Mouse (Mus musculus): ENCODE data around the gene Retreg3. TPM values are rescaled to one million over a fixed set of nuclear protein-coding genes. Genes with fewer than 3 reads are reported as not detected.

Gene Retreg3
- polyA plus RNA-seq, 1 experiment, result 87.3 TPM

DNA sequence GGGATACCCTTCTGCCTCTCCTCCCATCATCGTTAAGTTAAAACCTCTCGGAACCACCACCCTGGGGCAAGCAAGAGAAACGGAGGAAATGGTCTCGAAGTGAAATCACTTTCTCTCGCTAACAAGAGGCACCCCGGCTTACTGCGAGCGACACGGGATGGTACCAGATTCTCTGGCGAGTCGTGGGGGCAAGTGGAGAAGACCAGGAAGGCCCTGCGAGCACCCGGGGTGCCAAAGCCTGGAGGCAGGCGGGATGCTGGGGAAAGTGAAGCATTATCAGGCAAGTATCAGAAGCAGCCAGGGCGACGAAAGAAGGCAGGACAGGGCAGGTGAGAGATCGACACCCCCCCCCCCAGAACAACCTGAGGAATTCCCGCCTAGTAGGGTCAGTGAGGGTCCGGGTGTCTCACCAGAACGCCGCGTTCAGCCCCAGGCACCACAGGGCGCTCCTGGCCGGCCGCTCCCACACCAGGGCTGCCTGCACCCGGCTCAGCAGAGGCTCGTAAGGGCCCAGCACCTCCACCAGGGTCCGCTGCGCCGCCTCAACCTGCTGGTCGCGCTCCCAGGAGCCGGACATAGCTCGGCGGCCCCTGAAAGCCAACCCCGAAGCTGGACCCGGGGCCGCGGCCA, 447 bp downstream of the Retreg3 start:
- H3K4me1 ChIP-seq (ENCODE audit: control insufficient read depth, insufficient read depth, low read length), result peaks cover 7% of the 10 kb centered on the region; the same call in 1 of the 2 replicates

DNA sequence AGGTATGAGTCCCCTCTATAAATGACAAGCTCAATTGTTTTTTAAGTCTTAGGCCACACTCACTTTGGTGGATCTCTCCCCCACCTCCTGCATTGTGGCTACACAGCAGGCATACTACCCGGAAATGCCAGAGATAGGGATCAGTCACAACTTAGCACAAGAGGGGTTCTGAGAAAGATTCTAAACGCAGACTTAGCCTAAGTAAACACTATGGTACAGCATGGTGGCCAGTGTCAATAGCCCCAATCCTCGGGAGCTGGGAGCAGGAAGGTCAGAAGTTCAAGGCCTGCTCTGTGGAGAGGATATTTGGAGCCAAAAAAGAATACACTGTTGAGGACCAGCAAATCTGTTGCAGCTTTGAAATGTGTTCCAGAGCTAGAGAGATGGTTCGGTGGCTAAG, 1.6 kb downstream of the Retreg3 start:
- Histone ChIP-seq H3K4me3 (replicated peaks; ENCODE audit: insufficient read depth, low read depth, low read length) (peak overlapping the region; percentile 46), H3K27me3 (ENCODE audit: control insufficient read depth, insufficient read depth, low read length) (no peaks in the 10 kb centered on the region), H3K4me1 (ENCODE audit: control insufficient read depth, insufficient read depth, low read length) (peaks cover 7% of the 10 kb centered on the region; the same call in 1 of the 2 replicates), H3K27ac (ENCODE audit: insufficient read depth, low read length) (no peak overlapping the region)
- no peak for TF ChIP-seq POLR2A (IDR thresholded peaks at IDR 0.05; ENCODE audit: borderline replicate concordance, insufficient read depth, low read length)
- TF ChIP-seq CTCF (IDR thresholded peaks at IDR 0.05; ENCODE audit: borderline replicate concordance, insufficient read depth, low read depth, low read length), result no peak
- WGBS, result 25% methylated on average over 4 of the region's 4 CpGs
- DNase-seq, result no peak

More for the DNA sequence above, 447 bp downstream of the Retreg3 start:
- WGBS, result under 1% methylated on average over 39 of the region's 39 CpGs
- Histone ChIP-seq H3K27ac (ENCODE audit: insufficient read depth, low read length) (peak overlapping the region; percentile 75), H3K4me3 (replicated peaks; ENCODE audit: insufficient read depth, low read depth, low read length) (peak overlapping the region; percentile 92), H3K27me3 (ENCODE audit: control insufficient read depth, insufficient read depth, low read length) (no peaks in the 10 kb centered on the region)
- DNase-seq, result no peak
- TF ChIP-seq CTCF (IDR thresholded peaks at IDR 0.05; ENCODE audit: borderline replicate concordance, insufficient read depth, low read depth, low read length) (no peak), POLR2A (IDR thresholded peaks at IDR 0.05; ENCODE audit: borderline replicate concordance, insufficient read depth, low read length) (no peak)

DNA sequence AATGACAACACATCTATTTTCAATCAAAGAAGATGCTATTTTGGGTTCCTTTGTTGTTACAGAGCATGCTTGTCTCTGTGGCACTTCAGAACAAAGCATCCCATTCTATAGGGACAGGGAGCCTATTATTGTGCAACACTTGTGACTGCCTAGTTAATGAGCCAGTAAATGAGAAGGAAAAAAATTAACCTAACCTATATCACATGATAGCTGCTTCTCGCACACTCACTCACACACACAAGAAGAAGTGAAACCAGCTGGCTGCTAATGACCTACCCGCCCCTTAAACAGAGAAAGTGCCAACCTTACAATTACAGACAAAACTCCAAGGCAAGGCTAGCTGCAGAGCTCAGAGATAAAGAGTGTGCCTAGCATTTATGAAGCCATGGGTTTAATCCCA, 4.1 kb downstream of the Retreg3 start:
- Histone ChIP-seq H3K4me1 (ENCODE audit: control insufficient read depth, insufficient read depth, low read length) (peaks cover 4% of the 10 kb centered on the region; the same call in 1 of the 2 replicates), H3K27ac (ENCODE audit: insufficient read depth, low read length) (peak overlapping the region; percentile 35; the same call in 1 of the 2 replicates), H3K27me3 (ENCODE audit: control insufficient read depth, insufficient read depth, low read length) (no peaks in the 10 kb centered on the region), H3K4me3 (replicated peaks; ENCODE audit: insufficient read depth, low read depth, low read length) (no peak overlapping the region)
- WGBS, result 46% methylated on average over 2 of the region's 2 CpGs
- DNase-seq, result no peak
- no peak for TF ChIP-seq POLR2A (IDR thresholded peaks at IDR 0.05; ENCODE audit: borderline replicate concordance, insufficient read depth, low read length)
- TF ChIP-seq CTCF (IDR thresholded peaks at IDR 0.05; ENCODE audit: borderline replicate concordance, insufficient read depth, low read depth, low read length), result no peak

DNA sequence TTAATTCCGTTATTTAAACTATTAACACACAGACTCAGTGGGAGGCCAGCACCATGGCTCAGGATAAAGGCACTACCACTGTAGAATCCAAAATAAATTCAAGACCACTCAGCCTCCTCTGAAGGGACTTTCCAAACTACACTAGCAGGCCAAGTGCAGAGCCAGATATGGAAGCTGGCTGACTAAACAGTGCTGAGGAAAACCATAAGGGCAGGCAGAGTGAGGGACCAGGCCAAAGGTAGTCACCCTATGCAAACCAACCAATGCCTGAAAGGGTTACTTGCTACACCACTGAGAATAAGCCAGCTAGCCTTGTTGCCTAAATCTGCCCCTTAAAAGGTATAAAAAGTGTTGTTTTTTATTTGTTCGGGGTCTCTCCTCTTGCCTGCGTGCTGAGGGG, 7.5 kb downstream of the Retreg3 start:
- no peaks in the 10 kb centered on the region for H3K27me3 ChIP-seq (ENCODE audit: control insufficient read depth, insufficient read depth, low read length)
- WGBS, result 76% methylated on average over 3 of the region's 3 CpGs
- no peak for DNase-seq
- H3K27ac ChIP-seq (ENCODE audit: insufficient read depth, low read length), result no peak overlapping the region
- H3K4me3 ChIP-seq (replicated peaks; ENCODE audit: insufficient read depth, low read depth, low read length), result no peak overlapping the region
- H3K4me1 ChIP-seq (ENCODE audit: control insufficient read depth, insufficient read depth, low read length), result peaks cover 6% of the 10 kb centered on the region
- TF ChIP-seq POLR2A (IDR thresholded peaks at IDR 0.05; ENCODE audit: borderline replicate concordance, insufficient read depth, low read length) (no peak), CTCF (IDR thresholded peaks at IDR 0.05; ENCODE audit: borderline replicate concordance, insufficient read depth, low read depth, low read length) (no peak)

DNA sequence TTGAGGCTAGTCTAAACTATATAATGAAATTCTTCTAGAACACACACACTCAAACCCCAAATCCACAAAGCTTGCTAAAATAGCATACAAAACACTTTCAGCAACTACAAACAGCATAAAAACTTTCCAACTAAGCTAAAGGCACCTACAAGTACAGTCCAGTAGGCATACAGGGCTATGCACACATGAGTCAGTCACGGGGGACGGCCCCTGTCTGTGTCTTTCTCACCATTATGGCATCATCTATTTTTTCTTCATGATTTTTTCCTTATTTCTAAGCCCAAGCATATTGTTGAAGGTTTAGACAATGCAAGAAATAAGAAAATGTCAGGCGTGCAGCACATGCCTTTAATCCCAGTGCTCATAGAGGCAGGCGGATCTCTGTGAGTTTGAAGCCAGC, 8.5 kb downstream of the Retreg3 start:
- Histone ChIP-seq H3K4me3 (replicated peaks; ENCODE audit: insufficient read depth, low read depth, low read length) (no peak overlapping the region), H3K27me3 (ENCODE audit: control insufficient read depth, insufficient read depth, low read length) (no peaks in the 10 kb centered on the region), H3K4me1 (ENCODE audit: control insufficient read depth, insufficient read depth, low read length) (peaks cover 6% of the 10 kb centered on the region), H3K27ac (ENCODE audit: insufficient read depth, low read length) (no peak overlapping the region)
- 75% methylated on average over 4 of the region's 4 CpGs for WGBS
- no peak for DNase-seq
- TF ChIP-seq POLR2A (IDR thresholded peaks at IDR 0.05; ENCODE audit: borderline replicate concordance, insufficient read depth, low read length), result no peak
- no peak for TF ChIP-seq CTCF (IDR thresholded peaks at IDR 0.05; ENCODE audit: borderline replicate concordance, insufficient read depth, low read depth, low read length)

DNA sequence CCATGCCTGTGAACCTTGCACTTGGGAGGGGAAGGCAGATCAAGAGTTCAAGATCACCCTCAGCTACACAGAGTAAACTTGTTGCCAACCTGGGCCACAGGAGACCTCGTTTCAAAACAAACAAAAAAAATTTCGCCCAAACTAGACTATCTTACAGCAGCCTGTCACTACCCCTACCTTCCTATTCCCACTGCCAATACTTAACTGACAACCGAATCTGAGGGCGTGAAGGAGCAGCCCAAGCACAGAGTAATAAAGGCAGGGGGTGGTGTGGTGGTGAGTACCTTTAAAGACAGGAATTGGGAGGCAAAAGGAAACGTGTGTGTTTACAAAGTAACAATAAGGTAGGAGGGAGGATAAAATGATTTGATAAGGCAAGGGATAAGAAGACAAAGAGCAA, 9.0 kb downstream of the Retreg3 start:
- no peak overlapping the region for H3K27ac ChIP-seq (ENCODE audit: insufficient read depth, low read length)
- no peak overlapping the region for H3K4me3 ChIP-seq (replicated peaks; ENCODE audit: insufficient read depth, low read depth, low read length)
- DNase-seq, result no peak
- TF ChIP-seq CTCF (IDR thresholded peaks at IDR 0.05; ENCODE audit: borderline replicate concordance, insufficient read depth, low read depth, low read length) (no peak), POLR2A (IDR thresholded peaks at IDR 0.05; ENCODE audit: borderline replicate concordance, insufficient read depth, low read length) (no peak)
- no peaks in the 10 kb centered on the region for H3K27me3 ChIP-seq (ENCODE audit: control insufficient read depth, insufficient read depth, low read length)
- WGBS, result 49% methylated on average over 5 of the region's 5 CpGs
- peaks cover 4% of the 10 kb centered on the region for H3K4me1 ChIP-seq (ENCODE audit: control insufficient read depth, insufficient read depth, low read length)

DNA sequence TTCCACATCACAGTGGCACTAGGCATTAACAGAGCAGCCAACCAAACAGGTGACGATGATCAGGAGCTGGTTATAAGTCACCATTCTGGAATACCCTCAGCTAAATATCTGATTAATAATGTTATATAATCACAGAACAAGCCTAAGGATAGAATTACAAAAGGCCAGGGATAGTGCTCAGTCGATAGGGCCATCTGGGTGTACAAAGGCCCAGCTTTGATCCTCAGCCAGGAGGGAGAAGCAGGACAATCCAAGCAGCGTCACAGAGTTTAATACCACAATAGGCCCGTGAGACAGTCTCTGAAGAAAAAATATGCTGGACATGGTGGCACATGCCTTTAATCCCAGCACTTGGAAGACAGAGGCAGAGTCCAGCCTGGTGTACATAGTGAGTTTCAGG, 10.3 kb downstream of the Retreg3 start:
- TF ChIP-seq POLR2A (IDR thresholded peaks at IDR 0.05; ENCODE audit: borderline replicate concordance, insufficient read depth, low read length) (no peak), CTCF (IDR thresholded peaks at IDR 0.05; ENCODE audit: borderline replicate concordance, insufficient read depth, low read depth, low read length) (no peak)
- peaks cover 3% of the 10 kb centered on the region for H3K4me1 ChIP-seq (ENCODE audit: control insufficient read depth, insufficient read depth, low read length)
- no peak overlapping the region for H3K4me3 ChIP-seq (replicated peaks; ENCODE audit: insufficient read depth, low read depth, low read length)
- H3K27me3 ChIP-seq (ENCODE audit: control insufficient read depth, insufficient read depth, low read length), result no peaks in the 10 kb centered on the region
- no peak for DNase-seq
- H3K27ac ChIP-seq (ENCODE audit: insufficient read depth, low read length), result no peak overlapping the region
- WGBS, result 13% methylated on average over 4 of the region's 4 CpGs

DNA sequence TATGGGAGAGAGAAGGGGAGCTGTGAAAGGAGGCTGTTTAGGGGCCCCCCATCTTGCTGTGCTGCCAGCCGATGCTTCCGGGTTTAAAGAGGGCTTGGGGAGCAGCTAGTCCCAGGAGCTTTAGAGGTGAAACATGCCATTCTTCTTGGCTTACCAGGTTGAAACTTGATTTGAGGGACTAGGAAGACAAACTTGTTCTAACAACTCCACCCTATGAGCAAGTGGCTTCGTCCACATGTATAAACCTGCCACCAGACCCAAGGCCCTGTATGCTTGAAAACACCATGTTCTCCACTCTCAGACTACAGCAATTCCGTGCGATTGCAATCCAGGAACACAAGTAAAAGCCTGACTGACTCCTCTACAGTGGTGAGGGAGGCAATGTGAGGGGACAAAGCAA, 16.7 kb downstream of the Retreg3 start:
- WGBS, result 82% methylated on average over 5 of the region's 5 CpGs
- H3K4me1 ChIP-seq (ENCODE audit: control insufficient read depth, insufficient read depth, low read length), result peaks cover 2% of the 10 kb centered on the region
- DNase-seq, result no peak
- H3K4me3 ChIP-seq (replicated peaks; ENCODE audit: insufficient read depth, low read depth, low read length), result no peak overlapping the region
- H3K27ac ChIP-seq (ENCODE audit: insufficient read depth, low read length), result no peak overlapping the region
- no peaks in the 10 kb centered on the region for H3K27me3 ChIP-seq (ENCODE audit: control insufficient read depth, insufficient read depth, low read length)
- TF ChIP-seq CTCF (IDR thresholded peaks at IDR 0.05; ENCODE audit: borderline replicate concordance, insufficient read depth, low read depth, low read length), result no peak
- TF ChIP-seq POLR2A (IDR thresholded peaks at IDR 0.05; ENCODE audit: borderline replicate concordance, insufficient read depth, low read length), result no peak

Data from cerebellum, adult 2 months (tissue).